Mouse (Mus musculus): Measurements from ENCODE around the gene Cubn.
A peak's percentile ranks its signal among the peaks of the same experiment; 100 is the strongest.

Gene Cubn

GRCm38 (mm10) chr2:13491734-13492133 is at the start of gene Cubn:
TSS of gene Cubn (minus strand) at chr2:13491813.
- DNase-seq (ENCODE audit: low spot score) = peak; percentile 74

GRCm38 (mm10) chr2:13539860-13540259 is 48.2 kb upstream of the Cubn start:
- no peak for DNase-seq (ENCODE audit: low spot score)

DNA sequence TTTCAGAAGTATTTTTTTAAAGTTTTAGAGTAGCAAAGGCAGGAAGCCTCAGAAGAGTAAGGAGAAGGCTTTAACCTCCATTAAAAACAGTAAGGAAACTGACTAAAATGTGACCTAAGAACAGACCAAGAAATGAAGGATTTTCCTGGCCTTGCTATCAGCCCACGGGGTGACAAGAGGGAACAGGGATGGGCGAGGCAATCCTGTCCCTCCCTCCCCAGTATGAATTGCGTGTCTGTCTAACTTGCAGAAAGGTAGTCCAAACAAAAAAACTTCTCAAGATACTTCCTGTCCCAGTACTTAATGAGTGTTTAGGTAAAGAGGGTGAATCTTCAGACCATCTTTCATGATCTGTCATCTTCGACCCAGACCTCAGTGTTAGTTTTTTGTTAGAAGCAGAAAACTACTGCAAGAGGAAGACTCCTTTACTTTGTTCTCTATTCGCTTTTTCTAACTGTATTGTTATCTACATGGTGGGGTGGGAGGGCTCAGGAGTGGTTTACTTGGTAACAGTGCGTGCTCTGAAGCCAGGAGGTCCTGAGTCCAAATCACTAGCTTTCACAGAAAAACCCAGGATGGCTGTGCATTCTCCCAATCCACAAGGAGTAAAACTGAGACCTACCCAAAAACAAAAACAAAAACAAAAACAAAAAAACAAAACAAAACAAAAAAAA is 47.2 kb upstream of the Cubn start:
- no peak for DNase-seq (ENCODE audit: low spot score)

DNA sequence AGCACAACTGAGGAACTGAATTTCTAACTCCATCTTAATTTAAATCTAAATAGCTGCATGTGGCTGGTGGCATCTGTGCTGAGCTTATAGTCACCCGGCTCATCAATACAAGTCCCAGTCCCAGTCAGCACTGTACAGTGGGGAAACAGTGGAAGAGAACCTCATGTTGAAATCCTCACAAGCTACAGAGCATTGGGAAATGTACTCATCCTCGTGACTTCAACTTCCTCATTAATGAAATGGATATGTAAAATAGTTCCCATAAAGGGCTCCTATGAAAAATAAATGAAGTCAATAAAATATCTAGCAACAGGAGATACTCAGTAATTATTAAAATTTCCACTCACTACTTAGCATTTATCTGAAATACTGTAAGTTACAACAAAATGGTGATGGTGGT is 46.6 kb upstream of the Cubn start:
- DNase-seq (ENCODE audit: low spot score) = no peak

- DNase-seq (ENCODE audit: low spot score) = no peak
Observed at GRCm38 (mm10) chr2:13537733-13538132, 46.1 kb upstream of the Cubn start.

- no peak for DNase-seq (ENCODE audit: low spot score)
Observed at GRCm38 (mm10) chr2:13536747-13537146, 45.1 kb upstream of the Cubn start.

GRCm38 (mm10) chr2:13530639-13531038 is 39.0 kb upstream of the Cubn start:
- no peak for DNase-seq (ENCODE audit: low spot score)

GRCm38 (mm10) chr2:13529253-13529933 is 37.8 kb upstream of the Cubn start:
- no peak for DNase-seq (ENCODE audit: low spot score)

- DNase-seq (ENCODE audit: low spot score) = no peak
Observed at GRCm38 (mm10) chr2:13527531-13527930, 35.9 kb upstream of the Cubn start.

- DNase-seq (ENCODE audit: low spot score) = no peak
Observed at GRCm38 (mm10) chr2:13527125-13527524, 35.5 kb upstream of the Cubn start.

DNA sequence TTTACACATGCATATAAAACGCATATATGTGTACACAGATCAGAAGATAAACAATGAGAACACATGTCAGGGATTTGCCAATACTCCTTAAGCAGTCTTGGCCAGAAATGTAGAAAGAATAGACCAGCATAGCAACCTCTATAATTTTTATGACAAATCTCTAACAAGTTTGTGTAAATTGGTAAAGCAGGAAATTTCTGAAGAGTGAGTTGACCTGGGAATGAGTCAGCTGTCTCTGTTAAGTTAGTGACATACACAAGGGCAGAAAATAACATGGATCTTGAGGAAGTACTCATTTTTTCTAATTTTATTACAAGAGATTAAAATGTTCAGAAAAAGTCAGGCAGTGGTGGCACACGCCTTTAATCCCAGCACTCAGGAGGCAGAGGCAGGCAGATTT is 34.6 kb upstream of the Cubn start:
- no peak for DNase-seq (ENCODE audit: low spot score)

- DNase-seq (ENCODE audit: low spot score) = peak; percentile 85
Observed at GRCm38 (mm10) chr2:13523540-13524456, 32.2 kb upstream of the Cubn start.

- no peak for DNase-seq (ENCODE audit: low spot score)
Observed at GRCm38 (mm10) chr2:13522106-13522505, 30.5 kb upstream of the Cubn start.

DNA sequence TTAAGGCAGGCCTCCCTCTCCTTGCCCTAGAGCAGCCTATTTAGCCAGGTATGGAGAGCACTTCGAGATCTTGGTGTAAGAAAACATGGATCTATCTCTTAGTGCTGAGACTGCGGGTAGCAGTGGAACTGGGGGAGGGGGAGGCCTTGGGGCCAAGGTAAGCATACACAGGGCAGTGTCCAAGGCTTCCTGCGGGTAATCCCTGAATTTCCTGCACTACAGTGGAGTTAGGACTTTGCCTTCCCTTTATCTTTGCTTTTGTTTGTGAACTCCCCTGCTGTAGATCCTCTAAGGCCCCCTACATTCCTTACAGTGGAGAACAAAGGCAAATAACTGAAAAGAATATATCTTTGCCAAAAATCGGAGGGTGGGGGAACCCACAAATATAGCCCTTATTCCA is 23.3 kb upstream of the Cubn start:
- peak; percentile 84 for DNase-seq (ENCODE audit: low spot score)

GRCm38 (mm10) chr2:13502717-13503116 is 11.1 kb upstream of the Cubn start:
- no peak for DNase-seq (ENCODE audit: low spot score)

DNA sequence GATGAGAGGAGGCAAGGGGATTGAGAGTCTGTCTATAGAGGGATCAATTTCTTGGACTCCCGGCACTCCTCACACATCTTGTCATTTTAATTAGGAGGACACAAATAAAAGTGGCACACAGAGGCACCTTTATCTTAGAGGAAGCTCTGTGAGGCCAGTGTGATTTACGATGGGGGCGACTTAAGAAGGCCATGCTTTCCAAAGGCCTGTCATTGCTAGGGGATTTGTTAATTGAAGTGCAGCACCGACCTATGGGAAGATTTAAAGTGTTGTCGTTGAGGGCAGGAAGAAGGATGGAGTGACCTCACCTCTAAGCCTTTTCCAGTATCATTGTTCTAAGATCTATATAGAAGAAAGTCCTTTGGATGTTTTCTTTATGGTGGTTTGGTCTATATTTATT is 9.9 kb upstream of the Cubn start:
- no peak for DNase-seq (ENCODE audit: low spot score)

- DNase-seq (ENCODE audit: low spot score) = no peak
Observed at GRCm38 (mm10) chr2:13500298-13500999, 8.8 kb upstream of the Cubn start.

DNA sequence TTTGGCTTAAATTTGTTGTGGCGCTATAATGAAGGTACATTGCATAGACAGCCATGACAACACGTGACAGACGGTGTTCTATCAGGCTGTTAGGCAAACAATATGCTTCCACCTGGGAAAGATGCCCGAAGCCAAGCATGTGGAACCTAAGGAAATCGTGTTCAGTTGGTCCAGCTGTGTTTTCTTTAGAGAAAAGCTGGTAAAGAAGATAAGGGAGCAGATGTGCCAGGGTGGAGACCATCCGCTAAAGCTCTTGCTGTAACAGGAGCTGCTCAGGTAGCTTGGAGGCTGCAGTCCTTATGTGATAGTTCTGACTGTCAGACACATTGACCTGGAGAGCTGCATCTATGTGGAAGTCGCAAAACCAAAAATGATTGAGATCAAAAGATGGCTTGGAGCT is 7.6 kb upstream of the Cubn start:
- no peak for DNase-seq (ENCODE audit: low spot score)

DNA sequence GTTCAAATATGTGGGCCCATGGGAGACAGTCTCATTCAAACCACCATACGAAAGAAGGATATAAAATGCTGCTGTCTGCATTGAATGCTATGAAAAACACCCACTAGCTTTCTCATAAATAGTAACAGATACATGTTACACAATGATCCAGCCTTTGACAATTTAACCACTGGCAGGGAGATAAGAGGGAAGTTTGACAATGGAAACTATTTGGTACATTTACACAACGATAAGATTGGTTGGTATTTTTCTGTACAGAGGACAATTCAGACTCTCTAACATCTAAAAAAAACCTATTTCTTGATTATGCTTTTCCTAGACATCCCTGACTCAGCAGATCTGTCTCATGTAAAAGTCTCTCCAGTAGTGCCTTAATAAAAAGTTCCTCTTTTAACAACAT is 4.5 kb upstream of the Cubn start:
- no peak for DNase-seq (ENCODE audit: low spot score)

- DNase-seq (ENCODE audit: low spot score) = no peak
Observed at GRCm38 (mm10) chr2:13492927-13493326, 1.3 kb upstream of the Cubn start.

DNA sequence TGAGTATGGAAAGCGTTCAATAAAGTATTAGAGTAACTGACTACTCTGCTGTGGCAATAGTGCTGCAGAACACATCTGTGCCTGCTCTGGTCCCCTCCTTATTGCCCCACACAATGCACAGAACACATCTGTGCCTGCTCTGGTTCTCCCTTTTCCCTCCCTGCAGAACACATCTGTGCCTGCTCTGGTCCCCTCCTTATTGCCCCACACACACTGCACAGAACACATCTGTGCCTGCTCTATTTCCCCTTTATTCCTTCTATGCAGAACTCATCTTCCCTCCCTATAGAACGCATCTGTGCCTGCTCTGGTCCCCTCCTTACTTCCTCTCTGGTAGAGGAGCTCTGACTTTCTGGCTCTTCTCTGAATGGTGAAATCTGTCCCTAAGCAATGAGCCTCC is 1.1 kb downstream of the Cubn start:
- DNase-seq (ENCODE audit: low spot score) = no peak

DNA sequence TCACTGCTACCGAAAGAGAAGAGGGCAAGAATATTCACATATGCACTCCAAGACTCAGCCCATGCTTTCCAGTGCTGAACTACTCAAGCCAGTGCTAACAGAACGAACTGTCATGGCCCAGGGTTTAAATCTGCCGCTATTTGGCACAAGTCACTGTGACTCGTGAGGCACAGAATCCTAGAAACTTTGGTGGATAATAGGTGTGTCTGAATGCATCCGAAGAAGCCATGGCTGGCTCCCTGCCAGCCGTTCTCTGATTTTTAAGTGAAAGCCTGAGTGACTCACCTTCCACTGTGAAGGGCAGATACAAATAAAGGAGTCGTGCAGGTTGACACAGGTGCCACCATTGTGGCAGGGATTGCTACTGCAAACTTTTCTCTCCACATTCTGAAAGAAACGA is 5.1 kb downstream of the Cubn start:
- no peak for DNase-seq (ENCODE audit: low spot score)
